19 mouse cellular contexts compared by ENCODE assay signal in the genomic region with DNA sequence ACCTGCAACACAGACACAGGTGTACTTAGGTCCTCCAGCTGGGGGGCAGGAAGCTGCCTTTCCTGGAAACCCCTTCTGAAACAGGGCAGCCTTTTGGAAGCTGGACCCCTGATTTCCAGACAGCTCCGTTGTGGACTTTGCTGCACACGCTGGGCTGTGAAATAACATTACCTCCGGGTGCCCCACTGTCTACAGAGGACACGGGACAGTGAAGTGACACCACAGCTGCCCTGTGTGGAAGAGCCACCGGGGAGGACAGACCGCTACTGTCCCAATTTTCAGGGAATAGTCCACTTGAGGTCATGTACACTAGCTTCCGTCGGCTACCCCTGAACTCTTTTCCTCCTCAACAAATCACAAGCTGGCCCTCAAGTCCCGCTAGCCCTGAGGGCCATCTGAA. TPM values are rescaled to one million over a fixed set of nuclear protein-coding genes. Genes with fewer than 3 reads are reported as not detected.
A peak's percentile ranks its signal among the peaks of the same experiment; 100 is the strongest.
DNase-seq lines count a peak whose midpoint lies in the region; ATAC-seq lines count a peak whose summit lies in the region.
"Had no signal": no experiment of that assay in that cellular context is flagged by ENCODE, and none has a peak within 500 bp of the region (broad histone marks: within the 10 kb centered on the region; RNA-seq: fewer than 3 reads in every experiment).

No protein-coding gene starts in this region.

- 0 out of 2 replicates have a peak overlapping the region, but pooled peaks have one; percentile 13 for H3K27ac ChIP-seq in forebrain, embryonic 12.5 days
- H3K27ac ChIP-seq in forebrain, embryonic 14.5 days (ENCODE audit: low read depth, low read length): no peak overlapping the region
- H3K27ac ChIP-seq in neural tube, embryonic 11.5 days (ENCODE audit: low read depth, low read length): peak overlapping the region; percentile 66

- H3K4me1 ChIP-seq in forebrain, embryonic 12.5 days: peaks cover 44% of the 10 kb centered on the region
- H3K4me1 ChIP-seq in forebrain, embryonic 14.5 days (ENCODE audit: control insufficient read depth, insufficient read depth, low read length): no peaks in the 10 kb centered on the region; the same call in 1 of the 2 replicates
- peaks cover 28% of the 10 kb centered on the region for H3K4me1 ChIP-seq in neural tube, embryonic 11.5 days (ENCODE audit: control insufficient read depth, insufficient read depth, low read length)

- H3K9me3 ChIP-seq in forebrain, embryonic 12.5 days: no peaks in the 10 kb centered on the region
- H3K9me3 ChIP-seq in forebrain, embryonic 14.5 days (replicated peaks; ENCODE audit: control insufficient read depth, low read length): no peaks in the 10 kb centered on the region
- no peaks in the 10 kb centered on the region for H3K9me3 ChIP-seq in neural tube, embryonic 11.5 days (ENCODE audit: control insufficient read depth, low read length)

- 61% methylated on average over 9 of the region's 9 CpGs for WGBS in forebrain, embryonic 12.5 days
- 71% methylated on average over 9 of the region's 9 CpGs for WGBS in forebrain, embryonic 14.5 days
- WGBS in neural tube, embryonic 11.5 days: 33% methylated on average over 9 of the region's 9 CpGs

- no peak for DNase-seq in forebrain, embryonic 14.5 days (ENCODE audit: low spot score)
- peak; percentile 4 for DNase-seq in kidney, adult 11 months
- no peak for DNase-seq in kidney, postnatal 14 days
- DNase-seq in neural tube, embryonic 11.5 days (ENCODE audit: low spot score): no peak
- DNase-seq in neural tube, embryonic 10.5 days (ENCODE audit: extremely low spot score, low spot score): no peak
- no peak for DNase-seq in adrenal gland, postnatal 10 days
- DNase-seq: adrenal gland, postnatal 36 days; cerebellum, adult 9-11 months; forebrain, postnatal 0 days; midbrain, embryonic 14.5 days; thymus, postnatal 25 days had no signal

- H3K36me3 ChIP-seq in forebrain, embryonic 12.5 days (replicated peaks): no peaks in the 10 kb centered on the region
- H3K36me3 ChIP-seq in forebrain, embryonic 14.5 days (ENCODE audit: control insufficient read depth, insufficient read depth, low read length): no peaks in the 10 kb centered on the region
- H3K36me3 ChIP-seq in neural tube, embryonic 11.5 days (ENCODE audit: control insufficient read depth, insufficient read depth, low read length): no peaks in the 10 kb centered on the region; the same call in 1 of the 2 replicates

- ATAC-seq in forebrain, embryonic 12.5 days (ENCODE audit: low FRiP score): no peak
- no peak for ATAC-seq in forebrain, embryonic 14.5 days
- no peak for ATAC-seq in neural tube, embryonic 11.5 days (ENCODE audit: insufficient read depth, low FRiP score, low TSS enrichment)
- no peak for ATAC-seq in inflammation-experienced regulatory T-cells, adult 6 months
- ATAC-seq: forebrain, postnatal 0 days; hindbrain, embryonic 16.5 days had no signal

- H3K4me2 ChIP-seq in forebrain, embryonic 12.5 days: no peak overlapping the region
- no peak overlapping the region for H3K4me2 ChIP-seq in forebrain, embryonic 14.5 days (ENCODE audit: low read length)
- no peak overlapping the region for H3K4me2 ChIP-seq in neural tube, embryonic 11.5 days (ENCODE audit: low read depth)

- H3K27me3 ChIP-seq in forebrain, embryonic 12.5 days: no peaks in the 10 kb centered on the region
- H3K27me3 ChIP-seq in forebrain, embryonic 14.5 days (replicated peaks; ENCODE audit: control insufficient read depth, insufficient read depth, low read length): no peaks in the 10 kb centered on the region
- no peaks in the 10 kb centered on the region for H3K27me3 ChIP-seq in neural tube, embryonic 11.5 days (ENCODE audit: control insufficient read depth, insufficient read depth, low read length)

- H3K4me3 ChIP-seq in forebrain, embryonic 12.5 days (replicated peaks): no peak overlapping the region
- H3K4me3 ChIP-seq in forebrain, embryonic 14.5 days (ENCODE audit: low read depth, low read length): no peak overlapping the region
- no peak overlapping the region for H3K4me3 ChIP-seq in neural tube, embryonic 11.5 days (ENCODE audit: low read depth, low read length)

- no peak overlapping the region for H3K9ac ChIP-seq in forebrain, embryonic 12.5 days
- H3K9ac ChIP-seq in forebrain, embryonic 14.5 days (ENCODE audit: low read length): no peak overlapping the region
- peak overlapping the region; percentile 35; the same call in 1 of the 2 replicates for H3K9ac ChIP-seq in neural tube, embryonic 11.5 days (ENCODE audit: low read length)
- H3K9ac ChIP-seq: forebrain, postnatal 0 days had no signal

RNA-seq across cellular contexts. Expression of gene Sox13, which starts 15.9 kb away (rescaled TPM):
- 13.1 and 13.3 TPM in 2 replicates for polyA plus RNA-seq in forebrain, embryonic 12.5 days (2016; fragmentation: Nextera tagmentation; extraction: Ambion mirVana)
- polyA plus RNA-seq in forebrain, embryonic 14.5 days (2014; fragmentation: Nextera tagmentation; extraction: Ambion mirVana): 4.2 and 4.3 TPM in 2 replicates
- 10.2 and 12.3 TPM in 2 replicates for polyA plus RNA-seq in neural tube, embryonic 11.5 days (2014; fragmentation: Nextera tagmentation; extraction: Ambion mirVana)
- not detected for polyA plus RNA-seq in inflammation-experienced regulatory T-cells, adult 6 months (2017; shearing (Covaris generic))
- 10 to 100 TPM; 18.5 to 23.2 TPM for total RNA-seq in adrenal gland, postnatal 10 days (2021)

RNA-seq across cellular contexts. Expression of gene Etnk2, which starts 44.9 kb away (rescaled TPM):
- 2.5 and 2.6 TPM in 2 replicates for polyA plus RNA-seq in forebrain, embryonic 12.5 days (2016; fragmentation: Nextera tagmentation; extraction: Ambion mirVana)
- 4.2 and 5.0 TPM in 2 replicates for polyA plus RNA-seq in forebrain, embryonic 14.5 days (2014; fragmentation: Nextera tagmentation; extraction: Ambion mirVana)
- 1.9 and 3.0 TPM in 2 replicates for polyA plus RNA-seq in neural tube, embryonic 11.5 days (2014; fragmentation: Nextera tagmentation; extraction: Ambion mirVana)
- not detected for polyA plus RNA-seq in inflammation-experienced regulatory T-cells, adult 6 months (2017; shearing (Covaris generic))
- 10 to 100 TPM; 10.2 to 24.1 TPM for total RNA-seq in adrenal gland, postnatal 10 days (2021)

RNA-seq across cellular contexts. Expression of gene Ren1, which starts 58.0 kb away (rescaled TPM):
- not detected in 2 replicates for polyA plus RNA-seq in forebrain, embryonic 12.5 days (2016; fragmentation: Nextera tagmentation; extraction: Ambion mirVana)
- 0.22 TPM in 1 of 2 replicates, not detected in the other for polyA plus RNA-seq in forebrain, embryonic 14.5 days (2014; fragmentation: Nextera tagmentation; extraction: Ambion mirVana)
- not detected in 2 replicates for polyA plus RNA-seq in neural tube, embryonic 11.5 days (2014; fragmentation: Nextera tagmentation; extraction: Ambion mirVana)
- not detected for polyA plus RNA-seq in inflammation-experienced regulatory T-cells, adult 6 months (2017; shearing (Covaris generic))
- 1 to 10 TPM in 1 of 2 experiments, under 1 TPM in 1; 0.94 to 5.1 TPM for total RNA-seq in adrenal gland, postnatal 10 days (2021)
- total RNA-seq: gastrocnemius, adult 8-10 months; layer of hippocampus, adult 8-10 months; left cerebral cortex, adult 8-10 months; liver, adult 2 months had no signal
- polyA plus RNA-seq: midbrain, embryonic 14.5 days; spleen, adult 2 months had no signal
